Mouse (Mus musculus) forebrain, embryonic 12.5 days (tissue): ENCODE measurements around the gene Egln3. TPM values are rescaled to one million over a fixed set of nuclear protein-coding genes. Genes with fewer than 3 reads are reported as not detected.

Experiments
- ATAC-seq: fragments of 200-750 bp; cut with Nextera tagmentation; 2 replicates; pipeline ENCODE4 v1.8.0; 2017; ENCODE audit warnings: moderate TSS enrichment; ENCODE audit not compliant: low FRiP score
- H3K27ac ChIP-seq: fragments of 300-500 bp; sonication (generic); 2 replicates; pipeline ENCODE4 v1.5.1; 2016; ENCODE audit warnings: mild to moderate bottlenecking
- H3K27me3 ChIP-seq: fragments of 300-500 bp; sonication (generic); 2 replicates; pipeline ENCODE4 v1.6.1; 2016; ENCODE audit warnings: mild to moderate bottlenecking
- H3K36me3 ChIP-seq: fragments of 300-500 bp; sonication (generic); replicated peaks from 2 replicates; pipeline ENCODE4 v1.6.1; 2016; ENCODE audit warnings: mild to moderate bottlenecking
- H3K4me1 ChIP-seq: fragments of 300-500 bp; sonication (generic); 2 replicates; pipeline ENCODE4 v1.6.1; 2016
- H3K4me2 ChIP-seq: fragments of 300-500 bp; sonication (generic); 2 replicates; pipeline ENCODE4 v1.6.1; 2016; ENCODE audit warnings: mild to moderate bottlenecking, moderate library complexity
- H3K4me3 ChIP-seq: fragments of 300-500 bp; sonication (generic); replicated peaks from 2 replicates; pipeline ENCODE4 v1.5.1; 2016; ENCODE audit warnings: mild to moderate bottlenecking
- H3K9ac ChIP-seq: fragments of 300-500 bp; sonication (generic); 2 replicates; pipeline ENCODE4 v1.6.1; 2016; ENCODE audit warnings: mild to moderate bottlenecking
- H3K9me3 ChIP-seq: fragments of 300-500 bp; sonication (generic); 2 replicates; pipeline ENCODE4 v1.6.1; 2016
- WGBS: fragments of 180-500 bp; shearing (Covaris S2); methylation state at CpG from one replicate; pipeline ENCODE4 v1.1.7; 2016; 5-methylcytosine and 5-hydroxymethylcytosine counted together
- polyA plus RNA-seq: library from polyadenylated mRNA; unstranded; fragments of >200 nt; fragmentation: Nextera tagmentation; extraction: Ambion mirVana; gene quantifications from 2 replicates; pipeline ENCODE4 v1.2.1, GENCODE M21; 2016

Gene Egln3
- polyA plus RNA-seq, 1 experiment from 2014 or later: 3.8 TPM

GRCm38 (mm10) chr12:54200172-54200571 lies 3.5 kb downstream of the Egln3 start:
- H3K4me2 ChIP-seq: no peak overlapping the region
- ATAC-seq: no peak
- H3K4me1 ChIP-seq: peaks cover 61% of the 10 kb centered on the region
- H3K4me3 ChIP-seq: no peak overlapping the region
- no peak overlapping the region for H3K9ac ChIP-seq
- H3K9me3 ChIP-seq: no peaks in the 10 kb centered on the region
- WGBS: 40% methylated on average over 4 of the region's 4 CpGs
- no peak overlapping the region for H3K27ac ChIP-seq
- peaks cover 28% of the 10 kb centered on the region for H3K27me3 ChIP-seq
- no peaks in the 10 kb centered on the region for H3K36me3 ChIP-seq

GRCm38 (mm10) chr12:54198282-54198918 lies 5.3 kb downstream of the Egln3 start:
- Histone ChIP-seq H3K4me2 (no peak overlapping the region), H3K9me3 (no peaks in the 10 kb centered on the region), H3K27ac (peak overlapping the region; percentile 61; the same call in 1 of the 2 replicates), H3K27me3 (peaks cover 17% of the 10 kb centered on the region), H3K4me3 (no peak overlapping the region), H3K9ac (no peak overlapping the region), H3K36me3 (no peaks in the 10 kb centered on the region), H3K4me1 (peaks cover 66% of the 10 kb centered on the region)
- ATAC-seq: no peak
- WGBS: 90% methylated on average over 4 of the region's 4 CpGs

GRCm38 (mm10) chr12:54197849-54198248 lies 5.8 kb downstream of the Egln3 start:
- Histone ChIP-seq H3K27me3 (peaks cover 11% of the 10 kb centered on the region), H3K4me3 (no peak overlapping the region), H3K36me3 (no peaks in the 10 kb centered on the region), H3K9me3 (no peaks in the 10 kb centered on the region), H3K4me2 (0 out of 2 replicates have a peak overlapping the region, but pooled peaks have one; percentile 13), H3K9ac (no peak overlapping the region), H3K27ac (peak overlapping the region; percentile 54; the same call in 1 of the 2 replicates), H3K4me1 (peaks cover 65% of the 10 kb centered on the region)
- WGBS: 66% methylated on average over 11 of the region's 11 CpGs
- ATAC-seq: no peak

- H3K36me3 ChIP-seq: no peaks in the 10 kb centered on the region
- 0 out of 2 replicates have a peak overlapping the region, but pooled peaks have one; percentile 13 for H3K4me2 ChIP-seq
- H3K9me3 ChIP-seq: no peaks in the 10 kb centered on the region
- peaks cover 65% of the 10 kb centered on the region for H3K4me1 ChIP-seq
- no peak for ATAC-seq
- H3K9ac ChIP-seq: no peak overlapping the region
- peaks cover 6% of the 10 kb centered on the region for H3K27me3 ChIP-seq
- no peak overlapping the region for H3K4me3 ChIP-seq
- WGBS: 50% methylated on average over 6 of the region's 6 CpGs
- H3K27ac ChIP-seq: peak overlapping the region; percentile 54
These were observed 6.3 kb downstream of the Egln3 start for GRCm38 (mm10) chr12:54197301-54197782.

GRCm38 (mm10) chr12:54196881-54197280 lies 6.8 kb downstream of the Egln3 start:
- 74% methylated on average over 8 of the region's 8 CpGs for WGBS
- no peak overlapping the region for H3K9ac ChIP-seq
- peak overlapping the region; percentile 54 for H3K27ac ChIP-seq
- H3K27me3 ChIP-seq: peaks cover 1% of the 10 kb centered on the region
- H3K4me2 ChIP-seq: no peak overlapping the region
- no peaks in the 10 kb centered on the region for H3K9me3 ChIP-seq
- no peak overlapping the region for H3K4me3 ChIP-seq
- H3K4me1 ChIP-seq: peaks cover 67% of the 10 kb centered on the region
- ATAC-seq: no peak
- no peaks in the 10 kb centered on the region for H3K36me3 ChIP-seq

- H3K4me3 ChIP-seq: no peak overlapping the region
- H3K9ac ChIP-seq: no peak overlapping the region
- H3K27me3 ChIP-seq: no peaks in the 10 kb centered on the region
- WGBS: 4% methylated on average over 5 of the region's 5 CpGs
- no peak for ATAC-seq
- H3K4me2 ChIP-seq: no peak overlapping the region
- H3K27ac ChIP-seq: peak overlapping the region; percentile 19; the same call in 1 of the 2 replicates
- H3K4me1 ChIP-seq: peaks cover 72% of the 10 kb centered on the region
- H3K36me3 ChIP-seq: no peaks in the 10 kb centered on the region
- H3K9me3 ChIP-seq: no peaks in the 10 kb centered on the region
These were observed 9.5 kb downstream of the Egln3 start for GRCm38 (mm10) chr12:54194159-54194558.

- H3K9ac ChIP-seq: peak overlapping the region; percentile 18; the same call in 1 of the 2 replicates
- 2% methylated on average over 5 of the region's 5 CpGs for WGBS
- no peaks in the 10 kb centered on the region for H3K27me3 ChIP-seq
- H3K9me3 ChIP-seq: no peaks in the 10 kb centered on the region
- H3K36me3 ChIP-seq: no peaks in the 10 kb centered on the region
- H3K27ac ChIP-seq: peak overlapping the region; percentile 86
- H3K4me3 ChIP-seq: peak overlapping the region; percentile 9
- no peak; the same call in 1 of the 2 replicates for ATAC-seq
- peaks cover 56% of the 10 kb centered on the region for H3K4me1 ChIP-seq
- peak overlapping the region; percentile 44 for H3K4me2 ChIP-seq
These were observed 11.4 kb downstream of the Egln3 start for GRCm38 (mm10) chr12:54192305-54192661.

GRCm38 (mm10) chr12:54191608-54192304 lies 11.9 kb downstream of the Egln3 start:
- Histone ChIP-seq H3K4me1 (peaks cover 53% of the 10 kb centered on the region), H3K36me3 (no peaks in the 10 kb centered on the region), H3K4me3 (peak overlapping the region; percentile 9), H3K9me3 (no peaks in the 10 kb centered on the region), H3K9ac (peak overlapping the region; percentile 18; the same call in 1 of the 2 replicates), H3K27ac (peak overlapping the region; percentile 86), H3K27me3 (no peaks in the 10 kb centered on the region), H3K4me2 (peak overlapping the region; percentile 44)
- ATAC-seq: peak; percentile 98
- WGBS: 4% methylated on average over 19 of the region's 19 CpGs

GRCm38 (mm10) chr12:54191181-54191580 lies 12.5 kb downstream of the Egln3 start:
- no peaks in the 10 kb centered on the region for H3K9me3 ChIP-seq
- H3K9ac ChIP-seq: 0 out of 2 replicates have a peak overlapping the region, but pooled peaks have one; percentile 1
- ATAC-seq: no peak
- H3K27me3 ChIP-seq: no peaks in the 10 kb centered on the region
- 43% methylated on average over 9 of the region's 9 CpGs for WGBS
- no peak overlapping the region for H3K4me3 ChIP-seq
- peak overlapping the region; percentile 86 for H3K27ac ChIP-seq
- H3K36me3 ChIP-seq: no peaks in the 10 kb centered on the region
- peak overlapping the region; percentile 44 for H3K4me2 ChIP-seq
- peaks cover 50% of the 10 kb centered on the region for H3K4me1 ChIP-seq

- WGBS: 89% methylated on average over 17 of the region's 17 CpGs
- ATAC-seq: no peak
- H3K4me1 ChIP-seq: peaks cover 29% of the 10 kb centered on the region
- H3K4me3 ChIP-seq: no peak overlapping the region
- no peaks in the 10 kb centered on the region for H3K36me3 ChIP-seq
- no peaks in the 10 kb centered on the region for H3K27me3 ChIP-seq
- H3K4me2 ChIP-seq: no peak overlapping the region
- no peak overlapping the region for H3K27ac ChIP-seq
- no peaks in the 10 kb centered on the region for H3K9me3 ChIP-seq
- no peak overlapping the region for H3K9ac ChIP-seq
These were observed 15.7 kb downstream of the Egln3 start for GRCm38 (mm10) chr12:54187812-54188600.

GRCm38 (mm10) chr12:54186926-54187623 lies 16.6 kb downstream of the Egln3 start:
- Histone ChIP-seq H3K9ac (no peak overlapping the region), H3K27me3 (no peaks in the 10 kb centered on the region), H3K36me3 (no peaks in the 10 kb centered on the region), H3K4me3 (no peak overlapping the region), H3K4me2 (no peak overlapping the region), H3K9me3 (no peaks in the 10 kb centered on the region), H3K27ac (no peak overlapping the region), H3K4me1 (peaks cover 20% of the 10 kb centered on the region)
- ATAC-seq: no peak
- 41% methylated on average over 14 of the region's 14 CpGs for WGBS
